Mouse (Mus musculus): ENCODE measurements around the gene Rps6ka4. TPM values are rescaled to one million over a fixed set of nuclear protein-coding genes. Genes with fewer than 3 reads are reported as not detected.
A peak's percentile ranks its signal among the peaks of the same experiment; 100 is the strongest.

The Rps6ka4 gene
- 10 to 100 TPM; 15.9 to 17.9 TPM for total RNA-seq (2021)
- polyA plus RNA-seq (2012; rRNA removed), result 11.8 and 12.9 TPM in 2 replicates
- long read RNA-seq, transcript Rps6ka4-202 (18 exons, 3,105 nt), result minor isoform, 5 of 42 reads
- long read RNA-seq, transcript Rps6ka4-201 (18 exons, 3,105 nt), result major isoform, 36 of 42 reads
- long read RNA-seq, partial matches to known transcripts, result 1 of 42 reads
- long read RNA-seq, other reads (novel, unspliced or antisense), result 0 of 42 reads

DNA sequence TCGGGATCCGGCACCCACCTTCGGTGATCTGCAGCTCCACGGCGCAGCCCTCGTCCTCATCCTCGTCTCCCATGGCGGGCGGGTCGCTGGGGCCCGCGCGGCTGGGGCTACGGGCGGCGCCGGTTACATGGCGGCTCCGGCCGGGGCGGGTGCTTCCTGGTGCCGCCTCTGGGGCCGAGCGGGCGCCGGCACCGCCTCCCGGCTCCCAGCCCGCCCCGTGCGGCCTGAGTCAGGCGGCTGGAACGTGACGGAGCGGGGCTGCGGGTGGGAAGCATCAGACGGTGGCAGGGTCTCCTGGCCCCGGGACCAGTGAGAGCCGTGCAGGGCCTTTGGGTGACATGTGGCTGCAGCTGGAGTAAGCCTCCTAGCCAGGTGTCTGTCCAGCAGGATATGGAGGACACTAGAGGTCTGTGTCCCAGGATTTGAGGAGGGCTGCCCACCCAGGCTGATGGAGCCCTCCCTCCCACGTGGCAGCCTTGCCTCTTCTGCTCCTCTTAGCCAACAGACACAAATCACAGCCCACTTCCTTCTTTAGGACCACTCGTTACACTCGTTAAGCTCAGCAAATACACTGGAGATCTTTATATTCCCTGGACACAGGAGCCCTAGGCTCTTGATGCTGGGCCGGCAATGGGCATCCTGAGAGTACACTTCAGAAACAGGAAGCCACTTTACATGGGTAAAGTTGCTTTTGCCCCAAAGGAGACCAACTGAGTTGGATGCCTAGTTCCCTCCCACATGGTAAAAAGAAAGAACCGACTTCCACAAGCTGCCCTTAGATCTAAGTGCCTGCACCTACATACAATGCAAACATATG, at the start of gene Rps6ka4:
TSS of gene Rps6ka4 (minus strand) at position 162 of the 817 bp plus-strand sequence.
- Histone ChIP-seq H3K79me2 (replicated peaks; ENCODE audit: control insufficient read depth, insufficient read depth, low read length) (no peaks in the 10 kb centered on the region), H3K4me3 (peak within 1 kb of the TSS; percentile 70), H3K27me3 (ENCODE audit: control insufficient read depth, insufficient read depth, low read length) (no peaks in the 10 kb centered on the region), H3K9ac (ENCODE audit: low read depth, low read length) (peak within 1 kb of the TSS; percentile 94), H3K36me3 (ENCODE audit: control insufficient read depth, insufficient read depth, low read length) (no peaks in the 10 kb centered on the region), H3K27ac (peak within 1 kb of the TSS; percentile 79), H3K4me1 (ENCODE audit: control insufficient read depth, insufficient read depth, low read length) (peaks cover 8% of the 10 kb centered on the region)
- TF ChIP-seq CTCF (IDR thresholded peaks at IDR 0.05), result peak; percentile 48
- TF ChIP-seq POLR2A (IDR thresholded peaks at IDR 0.05; ENCODE audit: insufficient read depth, low read depth, low read length), result peak; percentile 71
- TF ChIP-seq EP300 (IDR thresholded peaks at IDR 0.05; ENCODE audit: insufficient read depth, low read depth, low read length), result no peak
- DNase-seq, result peak; percentile 90 to 91
- intact Hi-C loops (cut with DNase I), result no loop called here
- 3% methylated on average over 44 of the region's 44 CpGs for WGBS

DNA sequence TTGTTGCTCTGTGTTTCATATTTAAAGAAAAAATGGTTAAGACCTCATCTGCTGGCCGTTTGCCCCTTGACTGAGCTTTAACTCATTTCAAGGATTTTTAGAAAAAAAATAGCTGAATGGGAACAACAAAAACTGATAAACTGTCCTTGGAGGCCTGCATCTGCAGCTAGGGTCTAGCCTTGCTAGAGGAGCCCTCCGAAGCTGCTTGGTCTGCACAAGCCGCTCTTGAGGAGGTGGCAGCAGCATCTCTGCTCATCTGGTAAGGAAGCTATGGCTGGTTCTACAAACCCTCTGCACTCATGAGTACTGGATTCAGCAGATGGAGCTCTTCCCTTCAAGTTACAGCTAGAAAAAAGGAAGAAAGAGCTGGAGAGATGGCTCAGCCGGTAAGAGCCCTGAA, 37.5 kb upstream of the Rps6ka4 start:
- no peak overlapping the region for H3K27ac ChIP-seq
- no peaks in the 10 kb centered on the region for H3K27me3 ChIP-seq (ENCODE audit: control insufficient read depth, insufficient read depth, low read length)
- TF ChIP-seq POLR2A (IDR thresholded peaks at IDR 0.05; ENCODE audit: insufficient read depth, low read depth, low read length), result no peak
- TF ChIP-seq EP300 (IDR thresholded peaks at IDR 0.05; ENCODE audit: insufficient read depth, low read depth, low read length), result no peak
- no peak for TF ChIP-seq CTCF (IDR thresholded peaks at IDR 0.05)
- H3K9ac ChIP-seq (ENCODE audit: low read depth, low read length), result no peak overlapping the region
- H3K4me3 ChIP-seq, result no peak overlapping the region
- intact Hi-C loops (cut with DNase I), result no loop called here
- 71% methylated on average over 4 of the region's 4 CpGs for WGBS
- no peaks in the 10 kb centered on the region for H3K79me2 ChIP-seq (replicated peaks; ENCODE audit: control insufficient read depth, insufficient read depth, low read length)
- no peaks in the 10 kb centered on the region for H3K36me3 ChIP-seq (ENCODE audit: control insufficient read depth, insufficient read depth, low read length)
- no peak for DNase-seq
- no peaks in the 10 kb centered on the region for H3K4me1 ChIP-seq (ENCODE audit: control insufficient read depth, insufficient read depth, low read length)

DNA sequence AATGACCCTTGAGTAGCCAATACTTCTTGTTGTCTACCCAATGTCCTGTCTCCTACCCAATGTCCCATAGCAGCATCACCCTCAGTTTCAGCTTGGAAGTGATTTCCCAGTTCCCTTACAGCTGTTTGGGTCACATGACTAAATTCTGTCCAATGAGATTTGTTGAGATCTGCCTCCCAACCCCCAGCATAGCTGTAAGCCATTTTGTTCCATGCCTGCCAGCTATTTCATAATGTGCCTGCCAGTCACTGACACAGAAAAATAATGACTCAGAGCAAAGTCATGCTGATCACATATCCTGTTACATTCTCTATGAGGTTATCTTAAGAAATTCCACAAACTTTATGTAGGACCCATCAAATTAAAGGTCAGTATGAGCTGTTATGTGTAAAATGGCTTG, 36.4 kb upstream of the Rps6ka4 start:
- Histone ChIP-seq H3K36me3 (ENCODE audit: control insufficient read depth, insufficient read depth, low read length) (no peaks in the 10 kb centered on the region), H3K4me3 (no peak overlapping the region), H3K9ac (ENCODE audit: low read depth, low read length) (no peak overlapping the region), H3K79me2 (replicated peaks; ENCODE audit: control insufficient read depth, insufficient read depth, low read length) (no peaks in the 10 kb centered on the region), H3K4me1 (ENCODE audit: control insufficient read depth, insufficient read depth, low read length) (peaks cover 2% of the 10 kb centered on the region; the same call in 1 of the 2 replicates), H3K27ac (no peak overlapping the region), H3K27me3 (ENCODE audit: control insufficient read depth, insufficient read depth, low read length) (no peaks in the 10 kb centered on the region)
- DNase-seq, result no peak
- TF ChIP-seq EP300 (IDR thresholded peaks at IDR 0.05; ENCODE audit: insufficient read depth, low read depth, low read length) (no peak), POLR2A (IDR thresholded peaks at IDR 0.05; ENCODE audit: insufficient read depth, low read depth, low read length) (no peak), CTCF (IDR thresholded peaks at IDR 0.05) (no peak)
- intact Hi-C loops (cut with DNase I), result no loop called here

DNA sequence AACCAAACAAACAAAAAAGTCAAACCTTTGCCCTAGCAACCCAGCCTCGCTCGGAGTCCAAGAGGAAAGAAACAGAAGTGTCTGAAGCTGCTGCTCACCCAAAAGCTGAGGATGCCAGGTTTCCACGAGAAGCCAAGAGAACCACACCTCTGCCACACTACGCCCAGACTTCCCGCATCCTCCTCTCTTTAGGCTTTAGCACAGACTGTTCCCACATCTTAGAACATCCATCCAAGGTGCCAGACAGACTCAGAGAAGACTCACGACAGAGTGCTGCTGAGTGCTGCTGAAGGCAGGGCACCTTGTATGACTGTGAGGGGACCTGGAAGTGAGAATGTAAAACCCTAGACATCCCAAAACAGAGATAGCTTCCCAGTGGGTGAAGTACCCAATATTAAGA, 35.4 kb upstream of the Rps6ka4 start:
- TF ChIP-seq CTCF (IDR thresholded peaks at IDR 0.05), result no peak
- TF ChIP-seq POLR2A (IDR thresholded peaks at IDR 0.05; ENCODE audit: insufficient read depth, low read depth, low read length), result no peak
- no peak for TF ChIP-seq EP300 (IDR thresholded peaks at IDR 0.05; ENCODE audit: insufficient read depth, low read depth, low read length)
- H3K4me1 ChIP-seq (ENCODE audit: control insufficient read depth, insufficient read depth, low read length), result peaks cover 6% of the 10 kb centered on the region
- no peak for DNase-seq
- intact Hi-C loops (cut with DNase I), result no loop called here
- H3K79me2 ChIP-seq (replicated peaks; ENCODE audit: control insufficient read depth, insufficient read depth, low read length), result no peaks in the 10 kb centered on the region
- H3K36me3 ChIP-seq (ENCODE audit: control insufficient read depth, insufficient read depth, low read length), result no peaks in the 10 kb centered on the region
- H3K9ac ChIP-seq (ENCODE audit: low read depth, low read length), result no peak overlapping the region
- WGBS, result 88% methylated on average over 6 of the region's 6 CpGs
- H3K27ac ChIP-seq, result no peak overlapping the region
- H3K27me3 ChIP-seq (ENCODE audit: control insufficient read depth, insufficient read depth, low read length), result no peaks in the 10 kb centered on the region
- no peak overlapping the region for H3K4me3 ChIP-seq

DNA sequence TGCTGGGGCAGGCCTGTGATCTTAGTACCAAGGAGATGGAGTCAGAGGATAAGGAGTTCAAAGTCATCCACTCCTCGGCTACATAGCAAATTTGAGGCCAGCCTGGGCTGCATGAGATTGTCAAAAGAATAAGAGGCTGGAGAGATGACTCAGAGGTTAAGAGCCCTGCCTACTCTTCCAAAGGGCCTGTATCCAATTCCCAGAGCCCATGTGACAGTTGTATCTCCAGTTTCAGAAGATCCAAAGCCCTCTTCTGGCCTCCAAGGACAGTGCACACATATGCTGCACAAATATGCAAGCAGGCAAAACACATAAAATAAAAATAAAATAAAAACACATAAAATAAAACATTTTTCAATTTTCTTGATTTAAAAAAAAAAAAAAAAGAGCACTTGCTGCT, 33.8 kb upstream of the Rps6ka4 start:
- no peaks in the 10 kb centered on the region for H3K36me3 ChIP-seq (ENCODE audit: control insufficient read depth, insufficient read depth, low read length)
- intact Hi-C loops (cut with DNase I), result no loop called here
- peaks cover 6% of the 10 kb centered on the region for H3K4me1 ChIP-seq (ENCODE audit: control insufficient read depth, insufficient read depth, low read length)
- H3K79me2 ChIP-seq (replicated peaks; ENCODE audit: control insufficient read depth, insufficient read depth, low read length), result no peaks in the 10 kb centered on the region
- TF ChIP-seq POLR2A (IDR thresholded peaks at IDR 0.05; ENCODE audit: insufficient read depth, low read depth, low read length), result no peak
- TF ChIP-seq CTCF (IDR thresholded peaks at IDR 0.05), result no peak
- no peak for TF ChIP-seq EP300 (IDR thresholded peaks at IDR 0.05; ENCODE audit: insufficient read depth, low read depth, low read length)
- DNase-seq, result no peak
- H3K9ac ChIP-seq (ENCODE audit: low read depth, low read length), result no peak overlapping the region
- no peaks in the 10 kb centered on the region for H3K27me3 ChIP-seq (ENCODE audit: control insufficient read depth, insufficient read depth, low read length)
- WGBS, result 90% methylated on average over 1 of the region's 1 CpGs
- no peak overlapping the region for H3K27ac ChIP-seq
- H3K4me3 ChIP-seq, result no peak overlapping the region

DNA sequence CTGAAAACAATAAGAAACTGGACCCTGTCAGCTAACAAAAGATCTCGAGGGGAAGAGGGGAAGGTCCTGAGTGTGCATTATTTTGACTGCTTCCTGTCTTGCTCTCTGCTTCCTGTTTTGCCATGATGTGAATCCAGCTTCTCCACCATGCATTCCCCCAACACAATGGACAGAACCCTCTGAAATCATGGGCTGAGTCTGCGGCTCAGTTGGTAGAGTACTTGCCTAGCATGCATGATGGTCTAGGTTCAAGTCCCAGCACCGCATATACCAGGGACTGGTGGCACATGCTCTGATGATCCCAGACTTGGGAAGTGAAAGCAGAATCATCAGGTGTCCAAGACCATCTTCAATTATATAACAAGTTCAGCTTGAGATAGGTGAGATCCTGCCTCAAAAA, 32.3 kb upstream of the Rps6ka4 start:
- TF ChIP-seq CTCF (IDR thresholded peaks at IDR 0.05) (no peak), POLR2A (IDR thresholded peaks at IDR 0.05; ENCODE audit: insufficient read depth, low read depth, low read length) (no peak), EP300 (IDR thresholded peaks at IDR 0.05; ENCODE audit: insufficient read depth, low read depth, low read length) (no peak)
- DNase-seq, result no peak
- H3K79me2 ChIP-seq (replicated peaks; ENCODE audit: control insufficient read depth, insufficient read depth, low read length), result no peaks in the 10 kb centered on the region
- no peak overlapping the region for H3K27ac ChIP-seq
- H3K4me3 ChIP-seq, result no peak overlapping the region
- H3K9ac ChIP-seq (ENCODE audit: low read depth, low read length), result no peak overlapping the region
- no peaks in the 10 kb centered on the region for H3K27me3 ChIP-seq (ENCODE audit: control insufficient read depth, insufficient read depth, low read length)
- WGBS, result 53% methylated on average over 3 of the region's 3 CpGs
- peaks cover 6% of the 10 kb centered on the region for H3K4me1 ChIP-seq (ENCODE audit: control insufficient read depth, insufficient read depth, low read length)
- intact Hi-C loops (cut with DNase I), result no loop called here
- no peaks in the 10 kb centered on the region for H3K36me3 ChIP-seq (ENCODE audit: control insufficient read depth, insufficient read depth, low read length)
